Mouse (Mus musculus) layer of hippocampus, adult 2 months (tissue): ENCODE measurements around the gene Ola1. TPM values are rescaled to one million over a fixed set of nuclear protein-coding genes. Genes with fewer than 3 reads are reported as not detected.

Source experiments
- DNase-seq, 2 experiments: peaks; one replicate each; pipeline ENCODE4 v3.0.0; 2022; ENCODE audit warnings: low spot score in 2 of 2
- H3K27ac ChIP-seq: fragments of 200-600 bp; 2 replicates; pipeline ENCODE4 v1.8.1; 2022
- H3K4me3 ChIP-seq: fragments of 200-600 bp; 2 replicates; pipeline ENCODE4 v1.8.1; 2022; ENCODE audit warnings: mild to moderate bottlenecking
- CTCF ChIP-seq: fragments of 200-600 bp; conservative IDR thresholded peaks from 2 replicates; pipeline ENCODE4 v1.8.1; 2022; ENCODE audit warnings: antibody characterized with exemption, mild to moderate bottlenecking, moderate library complexity
- long read RNA-seq, 2 experiments: library from polyadenylated mRNA; stranded (forward); transcript quantifications; one replicate each; pipeline ENCODE4 v2.0.0; 2021; ENCODE audit warnings: borderline mapping rate in 2 of 2
- total RNA-seq, 2 experiments: library from RNA; stranded (reverse); gene quantifications; 2 replicates each; pipeline ENCODE4 v1.2.3; 2021

Ola1 gene
- 100 to 1,000 TPM; 119 to 123 TPM for total RNA-seq
- long read RNA-seq, experiment 1, transcript Ola1-201 (11 exons, 2,175 nt), result major isoform, 32 of 35 reads
- long read RNA-seq, experiment 1, partial matches to known transcripts, result 2 of 35 reads
- long read RNA-seq, experiment 1, other reads (novel, unspliced or antisense), result 1 of 35 reads
- long read RNA-seq, experiment 2, transcript Ola1-201 (11 exons, 2,175 nt), result major isoform, 42 of 54 reads
- long read RNA-seq, experiment 2, partial matches to known transcripts, result 3 of 54 reads
- long read RNA-seq, experiment 2, other reads (novel, unspliced or antisense), result 9 of 54 reads

DNA sequence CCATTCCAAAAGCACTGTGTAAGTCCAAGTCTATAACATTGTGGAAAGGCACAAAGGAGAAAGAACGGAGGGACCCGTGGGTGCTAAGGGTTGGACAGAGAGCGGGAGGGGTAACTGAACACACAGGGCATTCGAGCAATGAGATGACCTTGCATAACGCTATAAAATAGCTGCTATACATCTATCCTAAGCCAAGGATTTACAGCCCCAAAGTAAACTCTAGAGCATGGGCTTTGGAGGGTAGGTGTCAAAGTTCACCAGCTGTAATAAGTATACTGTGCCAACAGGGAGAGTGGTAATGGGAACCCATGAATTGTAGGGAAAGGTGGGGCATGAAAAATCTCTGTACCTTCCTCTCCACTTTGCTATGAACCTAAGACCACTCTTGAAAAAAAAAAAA lies at the start of gene Ola1:
Gene Ola1 (minus strand): TSS at position 12 of the 400 bp plus-strand sequence.
- no peak within 1 kb of the TSS for H3K27ac ChIP-seq
- no peak within 1 kb of the TSS for H3K4me3 ChIP-seq
- DNase-seq, result no peak
- TF ChIP-seq CTCF, result no peak

DNA sequence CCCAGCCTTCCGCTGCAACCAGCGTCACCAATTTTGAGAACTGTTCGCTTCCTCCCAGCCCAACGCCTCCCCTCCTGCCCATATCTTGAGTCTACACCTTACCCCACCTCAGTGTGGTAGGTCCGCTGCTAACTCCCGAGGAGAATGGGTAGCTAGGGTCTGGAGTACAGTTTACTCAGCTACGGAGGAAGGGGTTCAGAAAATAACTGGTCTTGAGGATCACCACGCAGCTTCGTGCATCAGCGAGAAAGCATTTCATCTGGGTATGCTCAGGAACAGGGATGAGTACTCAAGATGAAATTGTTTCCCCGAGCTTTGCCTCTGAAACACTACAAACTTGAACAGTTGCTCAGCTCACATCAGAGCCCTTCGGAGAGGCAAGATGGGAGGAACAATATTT lies 49.6 kb upstream of the Ola1 start:
- H3K27ac ChIP-seq, result no peak overlapping the region
- no peak for DNase-seq
- no peak for TF ChIP-seq CTCF
- no peak overlapping the region for H3K4me3 ChIP-seq

DNA sequence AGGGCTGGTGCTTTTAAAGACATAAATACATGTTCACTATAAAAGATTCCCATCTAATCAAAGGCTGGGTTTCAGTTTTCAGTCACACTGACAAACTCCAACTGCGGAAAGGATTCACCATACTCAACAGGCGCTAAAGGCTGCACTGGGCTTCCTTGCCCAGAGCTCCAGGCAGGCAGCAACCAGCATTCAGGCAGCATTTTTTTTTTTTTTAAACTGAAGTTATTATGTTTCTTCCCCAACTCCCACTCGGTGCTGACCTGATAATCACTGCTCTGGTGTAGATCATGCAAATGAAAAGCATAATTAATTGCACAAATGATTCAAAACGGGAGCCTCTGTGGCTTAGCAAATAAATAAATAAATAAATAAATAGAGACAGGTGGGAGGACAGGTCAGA lies 49.1 kb upstream of the Ola1 start:
- H3K27ac ChIP-seq, result no peak overlapping the region
- no peak for TF ChIP-seq CTCF
- no peak overlapping the region for H3K4me3 ChIP-seq
- no peak for DNase-seq

DNA sequence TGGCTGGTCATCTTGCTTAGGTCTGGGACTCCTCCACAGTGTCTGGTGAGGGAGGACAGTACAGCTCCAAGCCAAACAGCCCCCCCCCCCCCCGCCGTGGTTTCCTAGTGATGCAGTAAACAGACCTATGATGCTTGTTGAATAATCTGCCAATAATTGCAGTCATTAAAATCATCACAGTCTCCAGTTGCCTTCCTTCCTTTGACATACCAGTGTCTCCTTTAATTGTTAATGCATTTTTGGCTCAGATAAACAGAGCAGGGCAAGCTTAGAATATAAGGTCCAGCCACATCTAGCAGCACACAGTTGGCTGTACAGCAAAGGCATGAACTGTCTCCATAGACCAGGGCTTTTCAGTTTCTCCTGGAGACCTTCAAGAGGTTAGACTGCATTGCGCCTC lies 48.5 kb upstream of the Ola1 start:
- Histone ChIP-seq H3K4me3 (no peak overlapping the region), H3K27ac (no peak overlapping the region)
- TF ChIP-seq CTCF, result no peak
- no peak for DNase-seq

DNA sequence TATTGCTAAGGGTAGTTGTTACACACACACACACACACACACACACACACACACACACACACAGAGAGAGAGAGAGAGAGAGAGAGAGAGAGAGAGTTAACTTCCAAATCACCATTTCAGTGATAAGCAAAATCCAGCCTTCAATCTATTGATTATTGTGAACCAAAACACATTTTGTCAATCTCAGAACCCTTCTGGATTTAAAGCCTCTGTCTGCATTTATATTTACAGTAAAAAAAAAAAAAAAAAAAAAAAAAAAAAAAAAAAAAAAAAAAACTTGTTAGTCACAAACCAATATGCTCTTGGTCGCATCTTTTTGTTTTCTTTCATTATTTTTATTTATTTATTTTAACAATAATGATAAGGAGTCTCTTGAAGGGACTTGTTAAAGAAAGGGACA lies 47.9 kb upstream of the Ola1 start:
- Histone ChIP-seq H3K4me3 (no peak overlapping the region), H3K27ac (no peak overlapping the region)
- DNase-seq, result no peak
- no peak for TF ChIP-seq CTCF

DNA sequence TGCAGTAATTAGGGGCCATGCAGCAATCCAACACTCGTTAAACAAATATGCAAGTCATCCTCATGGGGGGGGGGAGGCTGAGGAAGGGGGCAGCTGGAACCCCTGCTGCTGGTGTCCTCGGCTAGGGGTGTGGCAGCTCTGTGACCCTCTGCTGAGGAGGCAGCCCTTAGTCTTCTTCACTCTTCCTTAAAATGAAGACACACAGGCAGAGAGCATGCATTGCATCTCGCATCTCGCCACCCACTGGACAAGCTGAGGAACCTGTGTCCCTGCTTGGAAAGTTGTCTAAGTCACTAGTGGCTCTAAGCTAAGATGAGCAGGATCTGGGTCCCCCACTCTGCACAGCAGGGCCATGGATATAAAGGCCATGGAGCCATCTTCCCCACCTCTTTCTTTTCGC lies 47.3 kb upstream of the Ola1 start:
- Histone ChIP-seq H3K27ac (no peak overlapping the region), H3K4me3 (no peak overlapping the region)
- DNase-seq, result no peak
- peak; percentile 46 for TF ChIP-seq CTCF

DNA sequence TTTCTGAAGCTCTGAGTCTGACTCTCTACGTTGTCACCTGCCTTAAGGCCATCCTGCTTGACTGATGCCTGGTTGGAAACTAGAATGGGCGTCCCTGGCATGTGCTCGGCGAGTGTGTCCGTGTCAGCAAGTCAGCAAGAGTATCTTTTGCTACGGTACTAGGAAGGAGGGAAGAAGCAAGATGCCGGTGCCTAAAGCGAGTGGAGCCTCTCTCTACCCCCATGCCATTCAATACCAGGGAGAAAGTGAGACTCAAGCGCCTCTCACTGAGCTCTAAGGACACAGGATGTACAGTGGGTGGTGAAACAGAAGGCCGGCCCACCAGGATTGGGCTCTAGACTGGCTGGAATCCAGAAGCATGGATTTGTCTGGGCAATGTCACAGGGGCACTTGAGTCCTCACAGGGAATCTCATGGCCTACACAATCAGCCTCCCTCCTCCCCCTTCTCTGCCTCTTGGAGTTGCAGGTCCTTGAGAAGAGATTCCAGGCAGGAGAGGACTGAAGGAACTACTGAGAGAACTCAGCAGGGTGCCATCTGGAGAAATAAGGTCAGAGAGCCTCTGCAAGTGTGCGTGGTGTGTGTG lies 46.0 kb upstream of the Ola1 start:
- Histone ChIP-seq H3K4me3 (no peak overlapping the region), H3K27ac (no peak overlapping the region)
- TF ChIP-seq CTCF, result no peak
- no peak for DNase-seq

DNA sequence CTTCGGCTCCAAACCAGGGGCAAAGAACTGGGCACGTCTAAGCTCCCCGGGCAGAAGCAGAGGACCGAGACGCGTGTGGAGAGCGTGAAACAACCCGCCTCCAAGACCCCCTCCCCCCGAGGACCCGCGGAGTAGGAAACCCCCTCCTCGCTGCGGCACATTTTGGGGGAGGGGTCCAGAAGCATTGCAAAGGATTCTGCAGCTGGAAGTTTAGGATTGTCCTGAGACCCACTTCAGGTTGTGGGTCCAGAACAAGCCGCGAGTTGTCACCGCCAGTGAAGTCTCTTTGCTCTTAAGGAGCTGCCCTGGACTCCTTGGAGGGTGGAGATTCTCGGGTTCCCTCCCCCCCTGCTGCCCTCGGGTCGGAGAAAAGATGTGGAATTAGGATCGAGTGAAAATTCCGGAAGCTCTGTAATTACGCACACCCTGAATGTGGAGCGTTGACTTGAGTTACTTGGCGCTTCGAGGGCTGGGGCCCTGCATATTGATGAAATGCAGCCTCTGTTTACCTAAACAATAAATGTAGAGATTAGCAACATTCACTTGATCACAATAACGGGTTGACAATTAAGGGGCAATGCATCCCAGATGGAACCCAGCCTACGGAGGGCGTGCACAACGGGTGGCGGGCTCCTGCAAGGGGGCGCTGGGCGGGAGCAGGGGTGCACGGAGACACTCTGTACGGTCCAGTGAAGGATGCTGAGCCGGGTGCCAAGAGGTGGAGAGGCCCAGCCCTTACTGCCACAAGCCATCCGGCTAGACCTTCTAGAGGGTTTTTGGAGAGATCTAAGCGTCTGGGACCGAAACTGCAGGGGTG lies 45.3 kb upstream of the Ola1 start:
- TF ChIP-seq CTCF, result no peak

DNA sequence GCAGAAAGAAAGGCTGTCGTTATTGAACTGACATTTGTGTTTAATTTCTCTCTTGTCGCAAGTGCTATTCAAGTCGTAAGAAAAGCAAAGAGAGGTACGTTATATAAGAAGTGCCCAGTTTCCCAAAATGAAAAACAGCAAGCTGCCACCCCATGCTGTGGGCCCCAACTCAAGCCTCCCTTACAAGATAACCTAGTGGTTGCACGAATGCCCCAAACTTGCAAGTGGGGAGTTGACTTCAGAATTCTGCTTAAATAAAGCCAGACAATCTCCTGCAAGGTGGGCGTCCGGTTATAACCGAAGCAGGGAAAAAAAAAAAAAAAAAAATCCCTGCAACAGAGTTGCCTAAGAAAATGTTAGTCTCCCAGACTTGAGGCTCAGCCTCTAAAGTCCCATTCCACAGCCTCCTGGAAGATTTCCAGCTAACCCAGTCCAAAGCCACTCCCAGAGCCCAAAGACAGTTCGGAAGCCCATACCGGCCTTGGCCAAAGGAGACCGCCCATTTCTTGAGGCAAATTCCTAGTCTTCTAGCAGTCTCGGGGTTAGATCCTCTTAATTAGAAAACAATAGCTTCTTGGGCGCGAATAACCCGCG lies 44.5 kb upstream of the Ola1 start:
- no peak for TF ChIP-seq CTCF
- Histone ChIP-seq H3K4me3 (no peak overlapping the region), H3K27ac (no peak overlapping the region)
- no peak for DNase-seq

More for the DNA sequence above, 45.3 kb upstream of the Ola1 start:
- H3K4me3 ChIP-seq, result no peak overlapping the region; the same call in 1 of the 2 replicates
- H3K27ac ChIP-seq, result no peak overlapping the region
- DNase-seq, result no peak

DNA sequence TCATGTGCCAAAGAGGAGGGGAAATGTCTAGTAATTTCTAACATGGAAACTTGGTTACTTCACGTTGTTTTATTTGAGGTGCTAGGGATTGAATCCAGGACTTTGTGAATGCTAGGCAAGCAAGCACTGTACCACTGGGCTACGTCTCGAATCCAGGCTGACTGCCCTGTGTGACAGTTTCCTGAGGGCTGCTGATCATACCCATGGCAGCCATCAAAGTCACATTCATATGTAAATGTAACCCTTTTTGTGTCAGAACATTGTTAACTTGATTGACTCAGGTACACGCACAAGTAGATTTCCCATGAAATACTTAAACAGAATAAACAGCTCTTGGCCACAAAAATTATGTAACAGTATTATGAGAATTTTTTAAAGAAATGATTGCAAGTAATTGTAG lies 30.0 kb upstream of the Ola1 start:
- no peak for TF ChIP-seq CTCF
- DNase-seq, result no peak
- no peak overlapping the region for H3K27ac ChIP-seq
- H3K4me3 ChIP-seq, result no peak overlapping the region

DNA sequence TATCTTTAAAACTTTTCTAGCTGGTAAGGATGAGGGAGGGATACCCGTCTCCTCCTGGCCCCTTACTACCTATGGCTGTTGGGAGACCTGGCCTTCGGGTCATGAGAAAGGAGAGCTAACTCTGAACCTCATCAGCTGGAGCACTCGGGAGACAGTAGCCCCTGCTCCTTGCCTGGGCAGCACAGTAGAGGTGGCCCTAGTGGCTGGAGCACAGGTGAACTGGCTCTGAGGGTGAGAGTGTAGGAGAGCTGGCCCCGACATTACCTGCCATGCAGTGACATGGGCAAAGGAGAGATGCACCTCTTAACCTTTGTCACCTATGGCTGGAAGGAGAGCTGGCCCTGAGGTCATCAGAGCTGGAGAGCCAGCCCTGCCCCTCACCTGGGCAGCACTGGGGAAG lies 22.6 kb upstream of the Ola1 start:
- Histone ChIP-seq H3K27ac (no peak overlapping the region), H3K4me3 (no peak overlapping the region)
- no peak for DNase-seq
- TF ChIP-seq CTCF, result no peak

DNA sequence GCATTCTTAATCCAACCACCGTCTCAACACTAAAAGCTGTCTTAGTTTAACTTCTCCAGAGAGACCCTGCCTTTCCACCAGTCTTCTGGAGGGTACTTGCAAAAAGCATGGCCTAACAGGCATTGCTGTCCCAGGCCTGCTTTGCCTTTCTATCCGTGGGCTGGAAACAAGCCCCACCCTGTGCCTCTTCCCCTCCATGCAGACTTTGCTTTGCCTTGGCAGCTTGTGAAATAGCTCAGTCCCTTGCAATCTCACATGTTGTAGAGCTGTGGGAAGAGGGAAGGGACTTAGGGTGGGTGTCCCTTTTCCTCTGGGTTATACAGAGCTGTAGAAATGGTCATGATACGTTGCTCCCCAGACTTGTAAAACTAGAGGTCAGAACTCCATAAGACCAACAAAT lies 12.4 kb upstream of the Ola1 start:
- Histone ChIP-seq H3K4me3 (no peak overlapping the region), H3K27ac (no peak overlapping the region)
- TF ChIP-seq CTCF, result no peak
- no peak for DNase-seq
